Mouse (Mus musculus): ENCODE data around the gene Trim24. TPM values are rescaled to one million over a fixed set of nuclear protein-coding genes. Genes with fewer than 3 reads are reported as not detected.
"Not testable (repeated sequence)": the region's sequence is repeated elsewhere in the genome, so short reads cannot be mapped to it uniquely, and the experiment has no call there.

Trim24 gene
- 19.4 and 20.0 TPM in 2 replicates for polyA plus RNA-seq (2014; fragmentation: Nextera tagmentation; extraction: Ambion mirVana)

DNA sequence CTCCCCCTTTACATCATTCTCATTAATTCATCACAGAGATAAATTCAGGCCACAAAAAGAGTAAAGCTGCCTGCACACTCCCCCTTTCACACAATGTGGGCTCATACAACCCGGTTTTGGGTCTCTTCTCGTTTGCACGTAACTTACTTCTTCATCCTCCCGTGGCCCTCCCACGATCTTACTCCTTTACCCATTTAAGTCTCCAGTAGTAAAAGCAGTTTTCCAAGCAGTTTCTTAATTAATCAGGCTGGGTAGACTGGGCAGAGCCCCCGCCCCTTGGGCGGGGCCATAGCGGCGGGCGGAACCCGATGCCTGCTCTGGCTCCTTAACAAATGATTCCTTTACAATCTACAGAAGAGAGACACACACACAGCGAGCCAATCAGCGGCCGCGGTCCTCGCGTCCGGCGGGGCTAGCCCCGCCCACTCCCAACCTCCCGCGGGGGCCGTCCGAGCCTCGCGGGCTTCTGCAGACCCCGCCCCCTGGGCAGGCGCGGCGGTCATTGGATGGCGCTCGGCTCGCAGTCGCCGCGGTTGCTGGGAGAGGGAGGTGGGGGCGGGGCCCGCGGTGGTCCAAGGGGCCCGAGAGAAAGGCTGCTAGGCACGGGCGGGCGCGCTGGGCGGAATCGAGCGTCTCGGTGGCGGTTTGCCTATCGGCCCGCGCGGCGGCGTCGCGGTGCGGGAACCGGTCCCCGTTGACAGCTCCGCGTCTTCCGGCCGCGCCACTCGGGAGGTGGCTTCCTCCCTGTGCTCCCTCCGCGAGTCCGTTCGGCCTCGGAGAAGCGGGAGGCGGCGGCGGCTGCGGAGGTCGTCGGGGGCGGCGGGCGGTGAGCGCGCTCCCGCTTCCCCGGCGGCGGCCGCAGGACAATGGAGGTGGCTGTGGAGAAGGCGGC, at the start of gene Trim24:
Gene Trim24 (plus strand): TSS at position 567 of the 892 bp plus-strand sequence.
- Histone ChIP-seq H3K4me3 (ENCODE audit: low read depth, low read length) (peak within 1 kb of the TSS; percentile 84), H3K9ac (peak within 1 kb of the TSS; percentile 93), H3K27me3 (ENCODE audit: insufficient read depth, low read length) (no peaks in the 10 kb centered on the region), H3K4me1 (ENCODE audit: insufficient read depth) (no peaks in the 10 kb centered on the region), H3K4me2 (peak within 1 kb of the TSS; percentile 61), H3K36me3 (ENCODE audit: insufficient read depth) (no peaks in the 10 kb centered on the region), H3K27ac (ENCODE audit: low read depth) (peak within 1 kb of the TSS; percentile 98), H3K9me3 (ENCODE audit: low read depth, low read length) (peaks cover 30% of the 10 kb centered on the region)
- DNase-seq: peak; percentile 99
- peak; percentile 99 for ATAC-seq (ENCODE audit: insufficient read depth)
- WGBS: 1% methylated on average over 81 of the region's 89 CpGs
- TF ChIP-seq CTCF (IDR thresholded peaks at IDR 0.05; ENCODE audit: low read depth): no peak

DNA sequence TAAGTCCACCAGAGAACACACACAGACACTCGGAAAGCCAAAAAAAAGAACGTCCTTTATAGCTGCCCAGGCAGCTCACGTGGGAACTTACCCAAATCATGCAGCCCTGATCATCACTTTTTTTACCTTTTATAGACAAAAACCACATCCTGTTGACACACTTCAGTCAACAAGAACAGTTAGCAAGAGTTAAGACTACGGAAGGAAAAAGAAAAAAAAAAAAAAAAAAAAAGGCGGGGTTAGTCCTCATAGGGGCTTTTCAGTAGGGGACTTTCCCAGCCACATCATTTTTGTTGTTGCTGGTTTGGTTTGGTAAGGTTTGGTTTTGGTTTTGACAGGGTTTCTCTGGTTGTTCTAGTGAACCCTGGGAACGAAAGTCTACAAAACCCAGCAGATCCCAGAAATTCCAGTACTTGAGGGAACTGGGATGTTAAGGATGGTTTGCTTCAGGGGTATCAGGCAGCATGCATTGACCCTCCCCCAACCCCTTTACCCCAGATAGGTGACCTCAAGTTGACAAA, 49.0 kb upstream of the Trim24 start:
- H3K9me3 ChIP-seq (ENCODE audit: low read depth, low read length): no peaks in the 10 kb centered on the region
- no peak overlapping the region for H3K4me3 ChIP-seq (ENCODE audit: low read depth, low read length)
- ATAC-seq (ENCODE audit: insufficient read depth): no peak
- no peaks in the 10 kb centered on the region for H3K27me3 ChIP-seq (ENCODE audit: insufficient read depth, low read length)
- no peaks in the 10 kb centered on the region for H3K36me3 ChIP-seq (ENCODE audit: insufficient read depth)
- no peaks in the 10 kb centered on the region for H3K4me1 ChIP-seq (ENCODE audit: insufficient read depth)
- DNase-seq: no peak
- 81% methylated on average over 6 of the region's 6 CpGs for WGBS
- no peak overlapping the region for H3K4me2 ChIP-seq
- no peak overlapping the region for H3K27ac ChIP-seq (ENCODE audit: low read depth)
- no peak for TF ChIP-seq CTCF (IDR thresholded peaks at IDR 0.05; ENCODE audit: low read depth)
- no peak overlapping the region for H3K9ac ChIP-seq

DNA sequence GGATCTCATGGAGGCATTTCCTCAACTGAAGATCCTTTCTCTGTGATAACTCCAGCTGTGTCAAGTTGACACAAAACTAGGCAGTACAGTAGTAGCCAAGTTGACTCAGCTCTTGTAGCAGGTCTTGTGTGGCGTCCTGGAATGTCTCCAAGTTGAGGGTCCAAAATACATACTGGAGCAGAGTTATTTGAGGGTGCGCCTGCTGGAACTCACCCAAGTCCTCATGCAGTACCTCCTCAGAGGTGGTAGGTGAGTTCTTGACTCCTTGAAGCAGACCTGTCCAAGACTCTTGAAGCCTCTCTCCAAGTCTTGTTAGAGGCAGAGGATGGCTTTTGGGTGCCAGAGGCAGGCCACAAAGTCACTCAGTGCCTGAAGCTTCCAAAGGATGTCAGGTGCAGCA, 48.2 kb upstream of the Trim24 start:
- no peak for ATAC-seq (ENCODE audit: insufficient read depth)
- H3K4me2 ChIP-seq: no peak overlapping the region
- WGBS: 73% methylated on average over 2 of the region's 2 CpGs
- H3K27ac ChIP-seq (ENCODE audit: low read depth): no peak overlapping the region
- no peak overlapping the region for H3K4me3 ChIP-seq (ENCODE audit: low read depth, low read length)
- H3K9me3 ChIP-seq (ENCODE audit: low read depth, low read length): no peaks in the 10 kb centered on the region
- TF ChIP-seq CTCF (IDR thresholded peaks at IDR 0.05; ENCODE audit: low read depth): no peak
- peak; percentile 46 for DNase-seq
- H3K27me3 ChIP-seq (ENCODE audit: insufficient read depth, low read length): no peaks in the 10 kb centered on the region
- no peaks in the 10 kb centered on the region for H3K4me1 ChIP-seq (ENCODE audit: insufficient read depth)
- H3K9ac ChIP-seq: no peak overlapping the region
- H3K36me3 ChIP-seq (ENCODE audit: insufficient read depth): no peaks in the 10 kb centered on the region

DNA sequence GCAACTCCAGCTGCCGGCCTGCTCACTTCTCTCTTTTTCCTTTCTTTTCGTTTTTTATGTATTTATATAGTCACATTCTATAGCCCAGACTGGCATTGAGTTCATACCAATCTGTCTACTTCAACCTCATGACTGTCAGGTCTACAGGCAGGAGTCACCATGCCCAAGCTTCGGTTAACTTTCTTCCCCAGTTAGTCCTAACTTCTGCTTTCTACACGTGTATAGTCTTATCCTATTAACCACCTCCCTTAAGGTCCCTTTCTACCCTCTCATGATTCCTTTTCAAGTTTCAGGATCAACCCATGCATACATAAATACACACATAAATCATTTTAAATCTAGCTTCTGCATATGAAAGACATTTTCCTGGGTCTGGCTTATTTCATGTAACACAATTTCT, 46.9 kb upstream of the Trim24 start:
- Histone ChIP-seq H3K4me2 (no peak overlapping the region), H3K4me3 (ENCODE audit: low read depth, low read length) (no peak overlapping the region), H3K4me1 (ENCODE audit: insufficient read depth) (no peaks in the 10 kb centered on the region), H3K27ac (ENCODE audit: low read depth) (no peak overlapping the region), H3K9ac (no peak overlapping the region), H3K36me3 (ENCODE audit: insufficient read depth) (no peaks in the 10 kb centered on the region), H3K9me3 (ENCODE audit: low read depth, low read length) (no peaks in the 10 kb centered on the region), H3K27me3 (ENCODE audit: insufficient read depth, low read length) (no peaks in the 10 kb centered on the region)
- TF ChIP-seq CTCF (IDR thresholded peaks at IDR 0.05; ENCODE audit: low read depth): no peak
- ATAC-seq (ENCODE audit: insufficient read depth): no peak
- DNase-seq: no peak
- 83% methylated on average over 4 of the region's 4 CpGs for WGBS

DNA sequence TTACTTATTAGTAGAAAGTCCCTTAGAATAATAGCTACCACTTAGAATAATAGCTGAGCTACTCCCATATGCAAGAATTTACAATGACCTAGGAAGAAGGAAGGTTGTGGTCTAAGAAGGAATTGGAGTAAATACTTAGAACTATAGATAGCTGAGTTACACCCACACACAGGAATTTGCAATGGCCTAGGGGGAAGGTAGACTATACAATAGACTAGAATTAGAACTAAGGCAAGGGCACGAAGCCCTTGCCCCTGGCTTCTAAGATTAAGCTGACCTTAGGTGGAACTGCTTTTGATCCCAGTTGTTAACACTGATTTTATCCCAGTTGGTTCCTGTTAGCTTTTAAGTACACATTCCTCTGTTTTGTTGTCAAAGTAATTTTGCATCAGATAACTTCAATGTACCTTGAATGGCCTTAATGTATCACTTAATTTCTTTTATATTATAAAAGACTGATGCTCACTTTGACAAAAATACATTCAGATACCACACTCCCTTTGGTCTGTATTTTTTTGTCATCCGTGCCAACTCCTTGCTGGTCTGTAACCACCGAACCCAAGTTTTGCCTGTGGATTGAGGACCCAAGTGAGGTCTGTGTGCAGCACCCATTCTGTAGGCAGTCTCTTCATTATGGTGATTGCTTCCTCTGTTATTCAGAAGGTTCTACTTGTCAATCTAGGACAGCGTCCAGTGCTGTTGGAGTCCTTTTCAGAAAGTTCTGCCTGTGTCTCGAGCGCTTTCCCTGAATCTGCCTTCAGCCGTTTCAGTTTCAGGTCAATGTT, 45.1 kb upstream of the Trim24 start:
- not testable (repeated sequence) for H3K4me3 ChIP-seq (ENCODE audit: low read depth, low read length); H3K9me3 ChIP-seq (ENCODE audit: low read depth, low read length); H3K4me2 ChIP-seq; DNase-seq; H3K36me3 ChIP-seq (ENCODE audit: insufficient read depth); ATAC-seq (ENCODE audit: insufficient read depth); H3K4me1 ChIP-seq (ENCODE audit: insufficient read depth); H3K27me3 ChIP-seq (ENCODE audit: insufficient read depth, low read length); H3K27ac ChIP-seq (ENCODE audit: low read depth); H3K9ac ChIP-seq
- WGBS: 89% methylated on average over 7 of the region's 7 CpGs

DNA sequence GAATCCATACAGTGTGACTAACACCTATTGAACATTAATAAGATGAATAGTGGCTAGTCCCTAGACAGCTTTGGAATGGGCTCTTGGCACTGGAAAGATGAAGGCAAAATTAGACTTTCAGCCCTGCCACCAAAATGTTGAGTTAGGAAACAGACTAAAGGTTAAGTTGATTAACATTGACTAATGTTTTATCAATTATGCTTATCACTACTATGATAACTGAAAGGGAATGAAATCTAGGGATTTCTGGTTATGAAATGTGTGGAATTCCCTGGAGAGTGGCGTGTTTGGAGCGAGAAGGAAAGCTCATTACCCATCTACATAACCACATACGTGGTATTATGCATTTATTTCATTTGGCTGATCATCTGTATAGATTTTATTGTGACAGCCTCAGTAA, 41.7 kb upstream of the Trim24 start:
- no peak for DNase-seq
- H3K9ac ChIP-seq: no peak overlapping the region
- H3K4me3 ChIP-seq (ENCODE audit: low read depth, low read length): no peak overlapping the region
- 0 out of 2 replicates have a peak, but pooled peaks cover 5% of the 10 kb centered on the region for H3K9me3 ChIP-seq (ENCODE audit: low read depth, low read length)
- ATAC-seq (ENCODE audit: insufficient read depth): no peak
- 81% methylated on average over 3 of the region's 3 CpGs for WGBS
- no peak for TF ChIP-seq CTCF (IDR thresholded peaks at IDR 0.05; ENCODE audit: low read depth)
- H3K27ac ChIP-seq (ENCODE audit: low read depth): no peak overlapping the region
- H3K4me2 ChIP-seq: no peak overlapping the region
- no peaks in the 10 kb centered on the region for H3K36me3 ChIP-seq (ENCODE audit: insufficient read depth)
- no peaks in the 10 kb centered on the region for H3K27me3 ChIP-seq (ENCODE audit: insufficient read depth, low read length)
- H3K4me1 ChIP-seq (ENCODE audit: insufficient read depth): no peaks in the 10 kb centered on the region

DNA sequence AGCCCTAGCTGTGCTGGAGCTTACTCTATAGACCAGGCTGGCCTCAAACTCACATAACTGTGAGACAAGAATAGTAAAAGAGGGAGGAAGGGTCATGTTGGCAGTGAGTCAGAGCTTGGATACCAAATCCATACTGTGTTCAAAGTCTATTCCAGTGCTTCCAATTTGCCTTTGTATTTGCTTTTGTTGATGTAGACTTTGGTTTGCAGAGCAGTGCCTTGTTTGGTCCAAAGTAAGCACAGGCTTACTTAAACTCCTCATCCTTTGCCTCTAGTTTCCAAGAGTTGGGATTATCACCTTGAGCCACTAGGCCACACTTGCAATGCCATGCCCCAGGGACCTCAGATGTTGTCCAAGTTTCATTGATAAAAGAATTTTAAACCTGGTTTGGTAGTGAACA, 41.0 kb upstream of the Trim24 start:
- Histone ChIP-seq H3K27ac (ENCODE audit: low read depth) (no peak overlapping the region), H3K4me3 (ENCODE audit: low read depth, low read length) (no peak overlapping the region), H3K27me3 (ENCODE audit: insufficient read depth, low read length) (no peaks in the 10 kb centered on the region), H3K4me1 (ENCODE audit: insufficient read depth) (no peaks in the 10 kb centered on the region), H3K9me3 (ENCODE audit: low read depth, low read length) (0 out of 2 replicates have a peak, but pooled peaks cover 5% of the 10 kb centered on the region), H3K4me2 (no peak overlapping the region), H3K9ac (no peak overlapping the region), H3K36me3 (ENCODE audit: insufficient read depth) (no peaks in the 10 kb centered on the region)
- no peak for DNase-seq
- TF ChIP-seq CTCF (IDR thresholded peaks at IDR 0.05; ENCODE audit: low read depth): no peak
- ATAC-seq (ENCODE audit: insufficient read depth): no peak

All from lung, embryonic 14.5 days (tissue).